Mouse (Mus musculus) cerebellum, adult 9-11 months (tissue): ENCODE measurements around the gene Cpne9.

Experiments
- DNase-seq: peaks from one replicate; pipeline ENCODE4 v3.0.0; 2022

The Cpne9 gene

DNA sequence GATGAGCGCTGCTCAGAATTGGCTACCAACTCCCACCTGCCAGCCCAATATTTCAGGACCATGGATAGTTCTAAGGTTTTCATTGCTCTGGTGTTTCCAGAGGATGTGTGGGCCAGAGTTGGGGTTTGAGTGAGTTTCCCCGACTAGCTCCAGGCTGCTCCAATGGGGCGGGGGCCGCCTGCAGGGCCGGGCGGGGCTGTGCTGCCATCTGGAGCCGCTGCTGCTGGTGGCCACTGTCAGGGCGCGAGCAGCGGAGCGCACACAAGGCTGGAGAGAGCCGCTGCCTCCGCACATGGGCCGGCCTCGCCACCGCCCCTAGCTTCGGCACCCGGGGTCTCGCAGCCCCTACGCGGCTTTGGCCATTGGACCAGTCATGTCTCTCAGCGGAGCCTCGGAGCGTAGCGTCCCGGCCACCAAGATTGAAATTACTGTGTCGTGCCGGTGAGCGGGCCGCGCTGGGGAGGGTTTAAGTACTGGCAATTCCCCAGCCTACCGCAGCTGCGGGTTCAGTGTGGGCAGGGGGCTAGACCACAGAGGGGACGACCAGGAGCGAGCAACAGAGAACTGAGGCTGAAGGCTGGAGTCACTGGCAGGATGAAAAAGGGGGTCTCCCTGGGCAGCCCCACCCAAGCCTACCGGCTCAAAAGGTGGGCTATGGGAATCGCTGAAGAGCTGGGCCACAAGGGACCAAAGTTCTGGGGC lies at the start of gene Cpne9:
Cpne9 (plus strand) TSS at position 207 of the 702 bp plus-strand sequence.
- DNase-seq = peak; percentile 56

DNA sequence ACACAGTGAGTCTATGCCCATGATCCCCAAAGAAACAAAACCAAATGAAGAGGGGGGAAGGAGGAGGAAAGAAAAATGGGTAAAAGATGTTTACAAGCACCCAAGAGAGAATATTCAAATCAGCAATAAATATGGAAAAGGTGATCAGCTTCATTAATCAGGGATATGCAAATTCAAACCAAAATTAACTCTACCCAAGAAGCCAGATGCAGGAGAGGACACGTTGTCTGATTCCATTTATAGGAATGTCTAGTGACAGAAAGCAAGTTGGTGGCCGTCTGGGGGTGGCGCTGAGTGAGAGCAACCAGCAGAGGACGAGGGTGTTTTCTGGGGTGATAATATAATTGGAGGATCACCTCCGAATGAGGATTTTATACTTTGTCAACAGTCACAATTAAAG lies 47.0 kb upstream of the Cpne9 start:
- DNase-seq = no peak

DNA sequence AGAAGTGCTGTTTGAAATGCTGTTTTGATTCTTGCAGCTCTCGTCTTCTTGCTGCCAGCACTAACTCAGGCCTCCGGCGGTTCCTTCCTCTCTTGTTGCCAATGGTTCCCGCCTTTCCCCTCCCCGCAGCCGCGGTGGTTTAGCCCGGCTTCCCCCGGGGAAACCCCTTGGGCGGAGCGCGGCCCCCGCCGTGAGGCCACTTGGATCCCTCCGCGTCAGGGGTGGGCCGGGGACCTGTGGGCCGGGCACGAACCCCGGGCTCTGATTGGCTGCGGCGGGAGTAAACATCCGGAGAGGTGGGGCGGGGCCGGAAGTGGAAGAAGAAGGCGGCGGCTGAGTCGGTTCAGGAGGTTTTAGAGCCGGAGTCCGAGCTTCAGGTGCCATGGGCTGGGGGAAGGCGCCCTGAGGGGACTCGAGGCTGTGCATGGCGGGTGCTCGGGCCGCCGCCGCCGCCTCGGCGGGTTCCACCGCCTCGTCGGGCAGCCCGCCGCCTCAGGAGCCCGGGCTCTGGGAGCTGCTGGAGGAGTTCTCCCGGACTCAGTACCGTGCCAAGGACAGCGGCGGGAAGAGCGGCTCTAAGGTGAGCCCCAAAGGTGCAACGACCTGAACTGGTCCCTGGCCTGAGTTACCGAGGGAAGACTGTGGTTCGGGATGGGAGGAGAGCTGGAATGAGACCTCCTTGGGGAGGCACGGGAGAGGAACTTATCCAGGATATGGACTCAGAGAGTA lies 44.4 kb upstream of the Cpne9 start, which contains the start of gene Mtmr14:
Mtmr14 (plus strand) TSS at position 302 of the 729 bp plus-strand sequence.
- DNase-seq = peak; percentile 98

DNA sequence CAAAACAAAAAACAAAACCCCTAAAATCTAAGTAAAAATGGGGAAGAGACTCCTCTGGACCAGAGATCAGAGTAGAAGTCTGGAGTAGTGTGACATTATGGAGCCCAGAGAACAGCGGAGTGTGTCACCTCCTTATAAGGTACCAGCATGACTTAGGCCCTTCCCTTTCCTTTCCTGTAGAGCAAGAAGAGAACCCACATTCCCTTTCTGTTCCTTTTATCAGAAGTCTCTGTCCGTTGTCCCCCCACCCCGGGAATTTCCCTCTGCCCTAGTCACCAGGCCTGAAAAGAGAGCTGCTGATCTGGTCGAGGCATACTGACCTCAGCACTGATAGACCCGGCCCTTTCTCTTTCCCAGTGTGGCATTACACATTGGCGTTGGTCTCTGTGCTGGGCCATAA lies 43.7 kb upstream of the Cpne9 start:
- DNase-seq = peak; percentile 10

DNA sequence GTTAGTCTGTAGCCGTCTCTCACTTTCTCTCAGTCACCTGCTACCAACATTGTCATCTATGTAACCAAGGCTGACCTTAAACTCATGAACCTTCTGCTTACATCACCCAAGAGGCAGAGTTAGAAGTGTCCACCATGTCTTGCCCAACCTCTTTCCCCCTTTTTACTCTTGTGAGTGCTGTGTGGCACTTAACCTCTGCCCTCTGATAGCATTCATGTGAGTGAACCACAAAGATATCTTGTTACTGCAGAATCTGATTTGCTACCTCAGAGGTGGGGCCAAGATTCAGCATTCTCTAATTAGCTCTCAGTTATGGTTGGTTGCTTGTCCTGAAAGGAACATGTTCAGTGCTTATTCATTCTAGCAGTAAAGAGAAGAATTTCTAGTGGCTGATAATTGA lies 39.4 kb upstream of the Cpne9 start:
- DNase-seq = no peak

DNA sequence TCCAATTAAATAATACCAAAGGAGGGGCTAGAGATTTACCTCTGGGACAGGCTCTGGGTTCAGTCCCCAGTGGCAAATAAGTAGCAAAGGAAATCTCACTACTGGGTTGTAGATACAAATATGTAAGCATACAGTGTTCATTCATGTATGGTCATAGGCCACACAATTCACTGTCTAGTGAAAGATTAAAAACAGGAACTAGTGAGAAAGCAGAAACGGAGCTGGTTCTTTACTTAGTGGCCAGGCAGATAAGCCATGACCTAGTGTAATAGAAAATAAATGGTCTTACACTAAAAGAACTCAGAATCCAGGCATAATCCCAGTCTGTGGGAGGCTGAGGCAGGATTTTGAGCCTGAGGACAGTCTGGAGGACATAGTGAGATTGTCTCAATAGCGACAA lies 36.5 kb upstream of the Cpne9 start:
- DNase-seq = no peak

DNA sequence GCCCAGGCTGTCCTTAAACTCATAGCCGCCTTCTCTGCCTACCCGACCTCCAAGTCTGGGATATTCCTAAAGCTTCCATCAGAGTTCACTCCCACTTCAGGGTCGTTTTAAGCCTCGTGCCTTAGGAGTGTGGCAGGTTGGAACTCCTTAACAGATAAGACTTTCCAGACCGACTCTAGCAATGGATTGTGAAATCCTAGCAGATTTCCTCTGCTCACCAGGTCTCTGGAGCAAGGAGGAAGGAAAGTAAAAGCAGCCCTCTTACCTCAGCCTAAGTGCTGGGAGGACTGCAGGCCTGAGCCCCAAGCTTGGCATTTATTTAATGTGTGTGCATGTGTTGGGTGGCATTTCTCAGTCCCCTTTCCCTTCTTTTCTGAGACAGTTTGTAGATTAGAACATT lies 31.3 kb upstream of the Cpne9 start:
- no peak for DNase-seq

DNA sequence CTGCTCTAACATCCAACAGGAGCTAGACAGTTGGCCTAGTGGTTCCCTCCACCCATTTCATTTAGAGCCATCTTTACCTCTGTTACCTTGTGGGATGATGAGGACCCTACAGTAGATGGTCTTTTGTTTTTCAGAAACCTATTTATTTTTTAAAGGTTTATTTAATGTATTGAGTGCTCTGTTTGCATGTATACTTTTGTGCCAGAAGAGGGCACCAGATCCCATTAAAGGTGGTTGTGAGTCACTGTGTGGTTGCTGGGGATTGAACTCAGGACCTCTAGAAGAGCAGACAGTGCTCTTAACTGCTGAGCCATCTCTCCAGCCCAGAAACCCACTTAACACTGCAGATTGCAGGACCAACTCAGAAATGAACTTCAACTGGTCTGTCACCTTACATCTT lies 30.2 kb upstream of the Cpne9 start:
- no peak for DNase-seq

DNA sequence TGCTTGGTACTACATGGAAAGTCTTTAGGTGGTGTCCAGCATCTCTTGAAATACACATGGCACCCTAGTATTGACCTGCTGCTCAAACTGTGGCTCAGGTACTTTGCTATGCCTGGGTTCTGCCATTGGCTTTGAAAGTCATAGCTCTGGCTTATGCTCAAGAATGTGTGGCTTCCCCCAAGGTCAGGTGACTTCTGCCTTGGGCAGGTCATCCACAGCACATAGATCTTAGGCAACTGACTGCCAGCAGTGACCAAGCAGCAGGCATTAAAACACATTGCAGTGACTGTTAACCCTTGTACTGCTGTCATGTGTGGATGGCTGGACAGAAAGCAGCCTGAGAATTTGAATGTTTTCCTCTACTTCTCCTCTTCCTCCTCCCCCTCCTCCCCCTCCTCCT lies 27.2 kb upstream of the Cpne9 start:
- no peak for DNase-seq

DNA sequence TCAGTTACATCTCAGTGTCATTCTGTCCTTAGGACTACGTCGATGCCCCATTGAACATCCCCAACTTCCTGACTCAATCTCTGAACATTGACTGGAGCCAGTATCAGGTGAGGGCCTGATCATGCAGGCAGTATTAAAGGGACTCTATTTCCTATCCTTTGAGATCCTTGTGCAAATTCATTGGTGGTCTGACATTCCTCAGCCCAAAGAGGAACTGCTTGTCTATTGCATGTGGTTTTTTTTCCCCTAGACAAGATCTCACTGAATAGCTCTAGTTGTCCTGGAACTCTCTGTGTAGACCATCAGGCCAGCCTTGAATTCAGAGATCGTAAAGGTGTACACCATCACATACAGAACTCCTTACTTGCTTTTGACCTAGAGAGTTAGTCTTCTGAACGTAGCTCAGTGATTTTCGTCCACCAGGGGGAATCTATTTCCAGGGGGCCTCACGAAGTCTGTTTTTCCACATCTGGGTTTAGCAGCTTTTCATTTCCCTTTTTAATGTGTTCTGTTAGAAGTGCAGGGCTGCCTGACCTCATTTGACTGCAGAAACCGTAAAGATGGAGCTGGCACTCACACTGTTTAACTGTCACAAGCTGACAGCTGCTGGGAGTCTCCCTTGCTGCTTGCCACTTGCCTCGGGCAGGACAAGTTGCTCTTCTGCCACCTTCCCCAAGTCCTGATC lies 20.8 kb upstream of the Cpne9 start:
- peak; percentile 38 for DNase-seq

DNA sequence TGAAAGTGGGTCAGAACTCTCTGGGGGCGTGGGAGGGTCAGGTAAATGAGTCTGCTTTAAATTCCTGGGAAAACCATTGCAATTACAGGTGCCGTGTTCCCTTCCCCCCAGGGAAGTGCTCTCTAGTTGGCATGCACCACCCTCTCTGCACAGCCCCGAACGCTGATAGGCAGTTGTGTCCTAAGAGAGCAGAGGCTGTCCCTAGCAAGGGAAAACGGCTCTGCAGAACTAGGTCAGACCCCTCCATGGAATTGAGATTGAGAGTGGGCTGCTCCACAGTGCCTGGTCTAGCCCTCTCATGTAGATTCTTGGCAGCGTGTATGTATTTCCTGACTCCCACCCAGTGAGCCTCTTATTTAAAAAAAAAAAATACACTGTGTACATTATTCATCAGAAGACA lies 18.6 kb upstream of the Cpne9 start:
- DNase-seq = no peak

DNA sequence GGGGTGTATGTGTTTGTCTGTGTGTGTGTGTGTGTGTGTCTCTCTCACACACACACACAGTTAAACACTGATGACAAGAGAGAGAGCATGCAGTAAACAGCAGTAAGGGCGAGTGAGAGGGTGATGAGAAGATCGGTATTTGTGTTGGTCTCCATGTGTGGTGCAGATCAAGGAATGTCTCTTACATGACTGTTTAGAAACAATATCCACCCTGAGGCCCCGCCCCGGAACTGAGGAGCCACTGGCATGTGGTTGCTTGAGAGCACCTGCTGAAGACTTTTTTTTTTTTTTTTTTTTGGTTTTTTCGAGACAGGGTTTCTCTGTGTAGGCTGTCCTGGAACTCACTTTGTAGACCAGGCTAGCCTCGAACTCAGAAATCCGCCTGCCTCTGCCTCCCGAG lies 17.7 kb upstream of the Cpne9 start:
- no peak for DNase-seq

DNA sequence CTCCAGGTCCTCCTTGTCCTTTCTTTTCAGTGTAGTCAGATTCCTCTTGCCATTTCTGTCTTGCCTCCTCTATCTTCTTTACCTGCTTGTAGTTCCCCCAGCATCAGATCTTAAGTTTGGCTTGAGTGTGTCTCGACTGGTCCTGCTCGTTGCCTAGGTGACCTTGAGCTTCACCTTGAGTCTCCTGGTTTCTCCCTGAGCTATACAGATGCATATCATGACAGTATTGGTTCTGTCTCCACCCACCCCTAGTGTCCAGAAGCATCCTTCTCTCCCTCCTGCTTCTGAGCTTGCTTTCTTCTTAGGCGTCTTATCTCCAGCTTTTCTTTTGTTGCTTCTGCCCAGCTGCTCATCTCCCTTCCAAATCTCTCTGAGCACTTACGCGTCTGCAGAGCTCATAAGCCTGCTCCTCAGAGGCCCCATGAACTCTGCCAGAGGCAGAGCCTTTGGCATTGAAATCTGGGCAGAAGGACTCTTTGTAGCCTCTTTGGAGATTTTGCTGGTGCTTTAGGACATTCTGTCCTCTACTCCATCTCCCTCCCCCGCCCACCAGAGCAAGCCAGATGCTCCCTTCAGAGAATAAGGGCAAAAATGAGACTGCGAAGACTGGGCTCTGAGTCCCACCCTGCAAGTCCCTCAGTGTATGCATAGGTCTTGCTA lies 15.0 kb upstream of the Cpne9 start:
- no peak for DNase-seq

DNA sequence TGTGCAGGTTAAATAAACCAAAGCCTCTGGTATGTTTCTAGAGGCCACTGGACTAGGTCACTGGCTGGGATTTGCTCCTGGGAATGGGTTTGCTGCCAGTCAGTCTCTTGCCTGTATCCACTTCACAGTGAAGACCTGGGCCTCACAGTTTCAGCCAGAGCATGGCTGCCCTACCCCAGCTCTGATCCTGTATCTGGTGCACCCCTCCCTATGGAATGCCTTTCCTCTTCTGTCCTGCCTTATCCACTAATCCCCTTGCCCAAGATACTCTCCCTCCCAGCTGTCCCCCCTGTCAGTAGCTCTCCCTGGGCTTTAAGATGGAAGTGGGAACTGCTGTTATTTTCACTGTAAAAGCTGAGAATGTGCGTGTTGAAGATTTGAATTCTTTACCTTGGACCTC lies 14.1 kb upstream of the Cpne9 start:
- DNase-seq = no peak

DNA sequence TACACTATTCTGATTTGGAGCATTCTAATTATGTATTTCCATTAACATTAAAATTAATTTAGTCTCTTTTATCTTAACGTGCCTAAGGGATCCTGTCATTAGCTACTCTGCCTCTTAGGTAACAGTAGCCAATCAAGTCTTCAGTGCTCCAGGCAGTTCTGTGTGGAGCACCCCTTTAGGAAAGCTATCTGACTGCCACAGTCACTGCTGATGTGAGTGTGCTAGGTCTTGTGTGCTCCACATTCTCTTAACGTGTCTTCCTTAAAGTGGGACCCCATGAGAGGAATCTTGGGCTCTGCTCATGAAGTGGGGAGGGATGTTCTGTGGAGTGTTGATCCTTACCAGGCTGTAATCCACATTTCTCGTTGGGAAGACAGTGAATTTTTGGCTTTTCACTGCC lies 9.7 kb upstream of the Cpne9 start:
- no peak for DNase-seq

DNA sequence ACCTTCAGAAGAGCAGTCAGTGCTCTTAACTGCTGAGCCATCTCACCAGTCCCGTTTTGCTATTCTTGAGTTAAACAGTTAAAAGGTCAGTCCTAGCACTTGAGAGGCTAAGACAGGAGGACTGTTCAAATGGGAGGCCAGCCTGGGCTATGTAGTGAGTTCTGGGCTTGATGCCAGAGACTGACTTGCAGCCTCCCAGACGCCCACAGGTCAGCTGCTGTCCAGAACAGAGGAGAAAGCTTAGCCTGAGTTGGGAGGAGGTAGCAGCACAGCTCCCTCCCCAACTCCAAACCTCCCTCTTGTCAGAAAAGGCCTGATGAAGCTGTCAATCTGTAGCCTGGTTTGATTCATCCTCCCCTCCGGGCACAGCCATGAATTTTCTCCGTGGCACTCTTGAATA lies 5.3 kb upstream of the Cpne9 start:
- DNase-seq = no peak

DNA sequence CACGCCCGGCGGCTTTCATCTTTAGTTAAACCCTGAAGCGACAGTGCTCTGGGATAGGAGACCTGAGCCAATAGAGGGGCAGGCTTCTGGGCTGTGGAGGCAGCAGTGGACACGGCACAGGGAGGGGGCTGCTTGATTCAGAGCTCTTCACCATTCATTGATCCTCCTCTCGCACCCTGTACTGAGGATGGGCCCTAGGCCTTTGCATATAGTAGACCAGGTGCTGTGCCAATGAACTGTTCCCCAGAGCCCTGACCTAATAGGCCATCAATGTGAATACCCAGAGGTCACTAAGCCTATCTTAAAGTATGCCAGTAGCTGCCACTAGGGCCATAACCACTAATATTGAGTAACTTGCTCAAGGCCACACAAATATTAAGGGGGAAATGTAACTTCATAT lies 431 bp upstream of the Cpne9 start:
- DNase-seq = no peak

DNA sequence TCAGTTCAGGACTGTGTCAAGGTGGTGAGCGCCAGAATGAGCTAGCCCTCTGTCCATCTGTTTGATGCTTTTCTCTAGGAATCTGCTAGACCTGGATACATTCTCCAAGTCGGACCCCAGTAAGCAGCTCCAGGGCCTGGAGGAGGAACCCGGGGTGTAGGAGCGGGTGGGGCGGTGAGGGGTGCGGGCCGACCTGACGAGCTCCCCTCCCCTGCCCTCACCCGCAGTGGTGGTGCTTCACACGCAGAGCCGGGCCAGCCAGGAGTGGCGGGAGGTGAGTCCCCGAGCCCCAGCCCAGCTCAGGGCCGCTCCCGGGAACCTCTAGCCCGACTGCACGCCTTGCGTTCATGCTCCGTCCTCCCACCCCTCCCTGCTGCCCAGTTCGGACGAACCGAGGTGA lies 862 bp downstream of the Cpne9 start:
- DNase-seq = peak; percentile 60

DNA sequence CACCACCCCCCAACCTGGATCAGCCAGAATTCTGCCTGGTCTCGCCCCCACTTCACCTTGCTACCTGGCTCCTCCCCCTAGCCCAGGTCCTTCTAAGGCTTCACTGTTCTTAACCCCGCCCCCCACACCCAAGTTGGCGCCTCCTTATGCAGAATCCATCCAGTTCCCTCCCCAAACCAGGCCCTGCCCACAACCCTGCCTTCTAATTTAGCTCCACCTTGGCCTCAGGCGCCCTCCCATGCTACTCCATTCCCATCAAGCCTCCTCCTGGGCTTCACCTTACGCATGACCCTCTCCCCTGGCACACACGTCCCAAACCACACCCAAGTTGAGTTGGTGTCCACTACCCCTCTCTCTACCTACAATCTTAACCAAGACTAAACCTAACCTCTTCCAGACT lies 1.4 kb downstream of the Cpne9 start:
- DNase-seq = peak; percentile 62

DNA sequence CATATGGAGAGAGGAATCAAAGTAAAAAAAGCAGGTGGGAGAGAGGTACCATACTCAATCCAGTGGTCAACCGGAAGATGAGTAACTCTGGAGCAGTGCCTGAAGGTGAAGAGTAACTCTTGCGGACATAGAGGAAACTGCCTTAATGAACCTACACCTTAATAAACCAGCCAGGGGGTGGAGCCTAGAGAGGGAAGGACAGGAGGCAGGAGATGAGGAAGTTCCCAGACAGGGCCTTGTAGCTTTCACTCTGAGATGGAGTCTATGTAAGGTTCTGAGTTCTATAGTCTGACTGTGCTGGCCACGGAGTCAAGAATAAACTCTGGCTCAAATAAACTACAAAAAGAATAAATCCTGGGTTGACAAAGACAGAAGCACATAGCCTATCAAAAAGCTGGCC lies 2.8 kb downstream of the Cpne9 start:
- no peak for DNase-seq

DNA sequence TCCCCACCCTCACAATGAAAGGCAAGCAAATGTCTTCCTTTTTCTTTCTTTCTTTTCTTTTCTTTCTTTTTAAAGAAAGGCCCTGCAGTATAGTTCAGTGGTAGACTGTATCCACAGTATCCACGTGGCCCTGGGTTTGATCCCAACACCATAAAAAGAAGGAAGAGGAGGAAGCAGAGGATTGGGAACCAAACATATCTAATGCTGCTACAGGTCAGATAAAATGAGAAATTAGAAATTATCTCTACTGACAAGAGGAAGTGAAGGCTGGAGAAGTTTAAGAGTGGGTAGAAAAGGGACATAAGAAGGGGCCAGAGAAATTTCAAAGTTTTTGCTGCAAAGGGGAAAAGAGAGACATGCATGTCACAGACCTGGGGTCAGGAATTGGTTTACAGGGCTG lies 4.2 kb downstream of the Cpne9 start:
- no peak for DNase-seq

DNA sequence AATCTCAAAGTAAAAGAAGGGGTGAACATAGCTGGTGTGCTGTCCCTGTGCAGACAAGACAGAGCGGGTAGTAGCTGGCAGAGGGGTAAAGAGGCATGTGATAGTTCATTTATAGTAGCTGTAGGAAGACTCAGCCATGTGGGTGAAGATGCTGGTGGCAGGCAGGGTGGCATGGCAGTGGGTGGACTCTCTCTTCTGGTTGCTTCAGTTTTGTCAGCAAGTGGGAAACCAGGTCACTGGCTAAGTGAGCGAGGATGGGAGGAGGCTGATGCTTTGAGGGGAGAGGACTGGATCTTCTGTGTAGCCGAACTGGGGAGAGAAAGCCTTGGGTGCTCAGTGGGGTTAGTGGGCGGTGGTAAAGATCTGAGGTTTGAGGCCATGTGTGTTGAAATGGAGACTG lies 5.1 kb downstream of the Cpne9 start:
- DNase-seq = no peak

DNA sequence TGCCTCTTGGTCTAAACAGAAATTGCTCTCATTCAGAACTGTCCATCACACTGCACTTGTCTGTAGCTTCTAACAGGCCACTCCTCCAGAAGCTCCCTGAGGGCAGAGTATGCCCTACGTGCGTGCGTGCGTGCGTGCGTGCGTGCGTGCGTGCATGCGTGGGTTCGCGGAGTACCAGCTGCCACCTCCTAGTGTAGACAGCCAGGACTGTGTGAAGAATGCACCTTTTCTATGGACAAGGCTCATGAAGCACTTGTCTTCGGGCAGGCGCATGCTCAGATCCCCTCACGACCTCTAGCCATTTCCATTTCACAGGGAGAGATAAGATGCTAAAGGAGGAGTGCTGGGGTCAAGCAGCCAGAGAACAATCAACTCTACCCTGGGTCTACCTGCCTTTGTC lies 7.2 kb downstream of the Cpne9 start:
- no peak for DNase-seq

DNA sequence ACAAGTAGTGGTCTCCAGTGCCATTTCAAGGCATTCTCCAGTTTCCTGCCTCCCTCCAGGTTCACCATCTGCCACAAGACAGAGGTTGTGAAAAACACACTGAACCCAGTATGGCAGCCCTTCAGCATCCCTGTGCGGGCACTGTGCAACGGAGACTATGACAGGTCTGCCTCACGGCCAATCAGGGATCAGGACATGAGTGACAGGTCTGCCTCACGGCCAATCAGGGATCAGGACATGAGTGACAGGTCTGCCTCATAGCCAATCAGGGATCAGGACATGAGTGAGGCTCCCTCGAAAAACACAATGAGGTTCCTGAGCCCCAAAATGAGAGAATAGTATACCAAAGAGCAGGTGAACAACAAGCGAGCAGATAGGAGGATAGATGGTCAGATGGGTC lies 8.2 kb downstream of the Cpne9 start:
- no peak for DNase-seq
